Mouse (Mus musculus): ENCODE measurements around the gene Ubtf. TPM values are rescaled to one million over a fixed set of nuclear protein-coding genes. Genes with fewer than 3 reads are reported as not detected.

Gene Ubtf
- polyA plus RNA-seq, 1 experiment from 2014 or later, result 98.7 TPM

DNA sequence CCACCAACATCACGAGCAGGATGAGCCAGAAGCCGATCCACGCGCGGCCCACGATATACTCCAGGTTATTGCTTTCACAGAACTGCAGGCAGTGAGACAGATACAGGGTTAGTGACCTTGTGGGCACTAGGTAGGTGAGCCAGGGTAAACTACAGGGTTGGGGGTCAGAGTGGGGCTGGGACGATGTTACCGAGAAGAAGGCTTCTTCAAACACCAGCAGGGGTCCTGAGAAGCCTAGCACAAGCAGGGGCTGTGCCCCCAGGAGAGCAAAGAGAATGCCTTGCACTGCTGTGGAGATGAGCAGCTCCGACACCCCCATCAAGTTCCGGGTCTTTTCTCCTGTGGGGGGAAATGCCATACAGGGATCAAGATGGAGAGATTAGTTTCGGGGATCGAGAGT lies 36.6 kb upstream of the Ubtf start:
- WGBS, result 86% methylated on average over 12 of the region's 12 CpGs
- no peak for ATAC-seq (ENCODE audit: low FRiP score, low read depth)
- no peak overlapping the region for H3K4me3 ChIP-seq
- H3K27me3 ChIP-seq (replicated peaks), result no peaks in the 10 kb centered on the region
- H3K36me3 ChIP-seq, result no peaks in the 10 kb centered on the region
- H3K9ac ChIP-seq, result no peak overlapping the region
- no peaks in the 10 kb centered on the region for H3K4me1 ChIP-seq
- no peak overlapping the region for H3K4me2 ChIP-seq (replicated peaks)
- no peaks in the 10 kb centered on the region for H3K9me3 ChIP-seq
- H3K27ac ChIP-seq, result no peak overlapping the region

DNA sequence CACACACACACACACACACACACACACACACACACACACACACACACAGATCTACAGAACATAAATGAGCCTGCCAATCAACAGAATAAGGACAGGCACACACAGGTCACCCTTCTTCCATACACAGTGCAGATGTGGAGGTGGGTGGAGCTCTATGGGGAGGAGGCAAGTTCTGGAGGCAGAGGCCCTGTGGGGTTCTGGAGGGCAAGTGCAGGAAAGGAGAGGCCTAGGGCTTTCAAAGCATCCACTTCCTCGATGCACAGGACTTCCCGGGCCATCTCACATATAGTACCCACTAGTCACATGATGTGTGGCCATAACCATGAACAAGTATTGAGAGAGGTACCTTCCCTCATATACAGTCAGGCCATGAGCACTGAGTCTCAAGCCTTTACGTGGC lies 36.0 kb upstream of the Ubtf start:
- Histone ChIP-seq H3K27ac (no peak overlapping the region), H3K36me3 (no peaks in the 10 kb centered on the region), H3K4me3 (no peak overlapping the region), H3K4me1 (no peaks in the 10 kb centered on the region), H3K4me2 (replicated peaks) (no peak overlapping the region), H3K9me3 (no peaks in the 10 kb centered on the region), H3K9ac (no peak overlapping the region), H3K27me3 (replicated peaks) (no peaks in the 10 kb centered on the region)
- WGBS, result 86% methylated on average over 3 of the region's 3 CpGs
- ATAC-seq (ENCODE audit: low FRiP score, low read depth), result no peak

GRCm38 (mm10) chr11:102353021-102353431 lies 33.5 kb upstream of the Ubtf start:
- no peaks in the 10 kb centered on the region for H3K27me3 ChIP-seq (replicated peaks)
- 51% methylated on average over 8 of the region's 8 CpGs for WGBS
- H3K9me3 ChIP-seq, result no peaks in the 10 kb centered on the region
- H3K4me1 ChIP-seq, result no peaks in the 10 kb centered on the region
- ATAC-seq (ENCODE audit: low FRiP score, low read depth), result no peak
- H3K4me3 ChIP-seq, result no peak overlapping the region
- 0 out of 2 replicates have a peak overlapping the region, but pooled peaks have one; percentile 1 for H3K9ac ChIP-seq
- no peak overlapping the region for H3K27ac ChIP-seq
- no peaks in the 10 kb centered on the region for H3K36me3 ChIP-seq
- H3K4me2 ChIP-seq (replicated peaks), result no peak overlapping the region

GRCm38 (mm10) chr11:102352378-102352777 lies 32.8 kb upstream of the Ubtf start:
- Histone ChIP-seq H3K4me1 (no peaks in the 10 kb centered on the region), H3K9me3 (no peaks in the 10 kb centered on the region), H3K36me3 (no peaks in the 10 kb centered on the region), H3K27me3 (replicated peaks) (no peaks in the 10 kb centered on the region), H3K27ac (no peak overlapping the region), H3K4me3 (no peak overlapping the region), H3K9ac (no peak overlapping the region), H3K4me2 (replicated peaks) (no peak overlapping the region)
- no peak for ATAC-seq (ENCODE audit: low FRiP score, low read depth)
- WGBS, result 58% methylated on average over 5 of the region's 5 CpGs

GRCm38 (mm10) chr11:102350981-102351523 lies 31.5 kb upstream of the Ubtf start:
- Histone ChIP-seq H3K9me3 (no peaks in the 10 kb centered on the region), H3K27ac (no peak overlapping the region), H3K4me1 (0 out of 2 replicates have a peak, but pooled peaks cover 4% of the 10 kb centered on the region), H3K36me3 (no peaks in the 10 kb centered on the region), H3K27me3 (replicated peaks) (no peaks in the 10 kb centered on the region), H3K9ac (no peak overlapping the region), H3K4me3 (no peak overlapping the region), H3K4me2 (replicated peaks) (no peak overlapping the region)
- WGBS, result 90% methylated on average over 17 of the region's 17 CpGs
- no peak for ATAC-seq (ENCODE audit: low FRiP score, low read depth)

DNA sequence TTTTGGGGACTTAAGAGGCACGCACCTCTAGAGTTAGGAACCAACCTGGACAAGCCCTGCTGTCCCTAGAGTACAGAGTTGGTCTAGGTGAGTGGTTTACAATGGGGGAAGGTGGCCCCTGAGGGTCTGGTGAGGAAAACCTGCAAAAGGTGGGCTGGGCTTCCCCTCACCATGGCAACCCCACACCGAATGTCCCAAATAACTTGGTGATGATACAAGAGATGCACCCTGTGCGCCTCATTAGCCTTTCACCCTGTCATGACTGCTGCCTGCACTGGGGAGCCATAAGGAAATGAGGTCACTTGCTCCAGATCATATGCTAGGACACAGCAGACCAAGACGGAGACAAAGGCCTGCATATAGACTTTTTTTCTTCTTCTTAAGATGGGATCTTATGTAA lies 30.9 kb upstream of the Ubtf start:
- Histone ChIP-seq H3K4me3 (no peak overlapping the region), H3K9ac (no peak overlapping the region), H3K27me3 (replicated peaks) (no peaks in the 10 kb centered on the region), H3K9me3 (no peaks in the 10 kb centered on the region), H3K27ac (no peak overlapping the region), H3K4me2 (replicated peaks) (no peak overlapping the region), H3K36me3 (no peaks in the 10 kb centered on the region), H3K4me1 (0 out of 2 replicates have a peak, but pooled peaks cover 4% of the 10 kb centered on the region)
- 90% methylated on average over 4 of the region's 4 CpGs for WGBS
- no peak for ATAC-seq (ENCODE audit: low FRiP score, low read depth)

- H3K27me3 ChIP-seq (replicated peaks), result no peaks in the 10 kb centered on the region
- no peak overlapping the region for H3K9ac ChIP-seq
- no peak overlapping the region for H3K4me2 ChIP-seq (replicated peaks)
- H3K27ac ChIP-seq, result no peak overlapping the region
- no peak overlapping the region for H3K4me3 ChIP-seq
- H3K36me3 ChIP-seq, result no peaks in the 10 kb centered on the region
- H3K9me3 ChIP-seq, result no peaks in the 10 kb centered on the region
- 87% methylated on average over 3 of the region's 3 CpGs for WGBS
- H3K4me1 ChIP-seq, result 0 out of 2 replicates have a peak, but pooled peaks cover 4% of the 10 kb centered on the region
- no peak for ATAC-seq (ENCODE audit: low FRiP score, low read depth)
These were observed 29.8 kb upstream of the Ubtf start for GRCm38 (mm10) chr11:102349189-102349954.

DNA sequence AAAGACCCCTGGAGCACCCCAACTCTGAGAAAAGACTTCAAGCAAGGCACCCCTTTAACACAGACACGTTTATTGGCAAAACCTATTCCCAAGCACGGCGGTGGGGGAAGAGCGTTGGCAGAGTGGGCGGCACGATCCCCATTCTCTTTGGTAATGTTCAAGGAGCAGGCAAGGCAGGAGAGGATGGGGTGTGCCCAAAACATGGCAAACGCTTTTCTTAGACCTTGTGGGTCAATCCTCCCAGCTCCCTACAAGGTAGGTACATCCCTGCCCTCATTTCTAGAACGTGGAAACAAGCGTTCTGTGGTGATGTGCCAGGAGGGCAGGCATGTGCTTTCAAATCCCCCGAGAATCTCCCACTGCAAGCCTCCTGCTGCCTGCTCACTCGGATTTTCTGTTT lies 29.2 kb upstream of the Ubtf start:
- Histone ChIP-seq H3K4me3 (no peak overlapping the region), H3K27me3 (replicated peaks) (no peaks in the 10 kb centered on the region), H3K9me3 (no peaks in the 10 kb centered on the region), H3K9ac (no peak overlapping the region), H3K36me3 (no peaks in the 10 kb centered on the region), H3K4me2 (replicated peaks) (no peak overlapping the region), H3K4me1 (0 out of 2 replicates have a peak, but pooled peaks cover 4% of the 10 kb centered on the region), H3K27ac (no peak overlapping the region)
- WGBS, result 87% methylated on average over 11 of the region's 11 CpGs
- ATAC-seq (ENCODE audit: low FRiP score, low read depth), result no peak

- Histone ChIP-seq H3K4me2 (replicated peaks) (no peak overlapping the region), H3K9me3 (no peaks in the 10 kb centered on the region), H3K4me3 (no peak overlapping the region), H3K27ac (no peak overlapping the region), H3K36me3 (no peaks in the 10 kb centered on the region), H3K4me1 (0 out of 2 replicates have a peak, but pooled peaks cover 4% of the 10 kb centered on the region), H3K9ac (no peak overlapping the region), H3K27me3 (replicated peaks) (no peaks in the 10 kb centered on the region)
- no peak for ATAC-seq (ENCODE audit: low FRiP score, low read depth)
- 88% methylated on average over 7 of the region's 7 CpGs for WGBS
These were observed 28.6 kb upstream of the Ubtf start for GRCm38 (mm10) chr11:102348101-102348585.

DNA sequence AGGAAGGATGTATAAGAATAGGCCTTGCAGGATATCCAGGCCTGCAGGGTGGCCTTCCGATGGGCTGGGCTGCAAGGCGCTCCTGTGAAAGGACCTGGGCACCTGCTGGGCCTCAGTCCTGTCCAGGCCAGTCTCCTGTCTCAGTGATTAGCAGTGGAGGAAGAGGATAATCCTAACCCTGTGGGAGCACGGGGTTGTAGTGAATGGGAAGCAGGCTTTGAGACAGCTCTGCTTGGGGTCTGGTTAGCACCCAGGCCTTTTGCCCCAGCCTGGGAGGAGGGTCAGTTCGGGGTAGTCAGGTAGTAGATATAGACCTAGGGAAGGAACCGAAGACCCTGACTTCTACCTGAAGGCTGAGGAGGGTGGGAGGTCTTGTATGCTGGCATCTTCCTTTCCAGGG lies 28.1 kb upstream of the Ubtf start:
- H3K36me3 ChIP-seq, result no peaks in the 10 kb centered on the region
- no peak for ATAC-seq (ENCODE audit: low FRiP score, low read depth)
- H3K4me1 ChIP-seq, result 0 out of 2 replicates have a peak, but pooled peaks cover 4% of the 10 kb centered on the region
- H3K27ac ChIP-seq, result no peak overlapping the region
- H3K9me3 ChIP-seq, result no peaks in the 10 kb centered on the region
- H3K4me3 ChIP-seq, result no peak overlapping the region
- no peaks in the 10 kb centered on the region for H3K27me3 ChIP-seq (replicated peaks)
- 75% methylated on average over 5 of the region's 5 CpGs for WGBS
- no peak overlapping the region for H3K4me2 ChIP-seq (replicated peaks)
- H3K9ac ChIP-seq, result no peak overlapping the region

- H3K4me2 ChIP-seq (replicated peaks), result no peak overlapping the region
- H3K9ac ChIP-seq, result no peak overlapping the region
- H3K9me3 ChIP-seq, result no peaks in the 10 kb centered on the region
- H3K27ac ChIP-seq, result no peak overlapping the region
- no peak overlapping the region for H3K4me3 ChIP-seq
- no peak for ATAC-seq (ENCODE audit: low FRiP score, low read depth)
- 0 out of 2 replicates have a peak, but pooled peaks cover 4% of the 10 kb centered on the region for H3K4me1 ChIP-seq
- 53% methylated on average over 5 of the region's 5 CpGs for WGBS
- no peaks in the 10 kb centered on the region for H3K36me3 ChIP-seq
- no peaks in the 10 kb centered on the region for H3K27me3 ChIP-seq (replicated peaks)
These were observed 27.4 kb upstream of the Ubtf start for GRCm38 (mm10) chr11:102346926-102347325.

GRCm38 (mm10) chr11:102344458-102344857 lies 24.9 kb upstream of the Ubtf start:
- no peak for ATAC-seq (ENCODE audit: low FRiP score, low read depth)
- H3K27ac ChIP-seq, result no peak overlapping the region
- 0 out of 2 replicates have a peak, but pooled peaks cover 4% of the 10 kb centered on the region for H3K4me1 ChIP-seq
- WGBS, result 93% methylated on average over 3 of the region's 3 CpGs
- no peaks in the 10 kb centered on the region for H3K9me3 ChIP-seq
- no peak overlapping the region for H3K4me3 ChIP-seq
- no peak overlapping the region for H3K4me2 ChIP-seq (replicated peaks)
- no peaks in the 10 kb centered on the region for H3K36me3 ChIP-seq
- no peak overlapping the region for H3K9ac ChIP-seq
- no peaks in the 10 kb centered on the region for H3K27me3 ChIP-seq (replicated peaks)

Measured in neural tube, embryonic 12.5 days (tissue).